Mouse (Mus musculus): ENCODE data around the gene Areg.

Gene Areg

DNA sequence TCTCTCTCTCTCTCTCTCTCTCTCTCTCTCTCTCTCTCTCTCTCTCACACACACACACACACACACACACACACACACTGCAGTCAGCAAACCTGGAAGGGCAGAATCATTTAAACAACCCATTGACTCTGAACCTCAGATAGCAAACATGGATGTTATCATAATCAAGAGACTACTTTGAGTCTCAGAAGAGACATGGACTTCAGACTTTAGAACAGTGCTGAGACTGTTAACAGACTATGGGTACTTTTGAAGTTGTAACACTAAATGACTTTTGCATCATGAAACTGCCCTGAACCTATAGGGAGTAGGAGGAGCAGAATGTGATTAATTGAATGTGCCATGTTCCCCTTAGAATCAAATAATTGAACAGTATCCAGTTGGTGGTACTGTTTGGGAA, 37.0 kb downstream of the Areg start:
- no peak for DNase-seq

DNA sequence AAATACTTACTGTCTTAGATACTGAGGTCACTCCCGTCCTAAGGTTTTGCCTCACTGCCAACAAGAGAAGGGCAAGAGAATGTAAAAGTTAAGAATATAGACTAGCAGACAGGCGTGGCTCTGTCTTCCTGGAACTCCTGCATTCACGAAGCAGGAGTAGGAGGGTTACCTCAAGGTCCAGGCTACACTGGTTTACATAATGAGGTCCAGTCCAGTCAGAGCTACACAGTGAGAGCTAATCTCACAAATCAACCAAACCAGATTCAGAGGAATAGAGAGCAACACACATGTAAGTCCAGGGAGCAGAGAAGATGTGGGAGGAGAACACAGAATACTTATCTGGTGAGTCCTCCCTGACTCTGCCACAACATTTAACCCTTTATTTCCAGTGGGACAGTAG, 55.2 kb downstream of the Areg start:
- DNase-seq = no peak

Data from retina, postnatal 1 day (tissue).